Mouse (Mus musculus) midbrain, embryonic 11.5 days (tissue): ENCODE data around the gene Cdc42ep3. TPM values are rescaled to one million over a fixed set of nuclear protein-coding genes. Genes with fewer than 3 reads are reported as not detected.
A peak's percentile ranks its signal among the peaks of the same experiment; 100 is the strongest.

Experiments used
- ATAC-seq: fragments of 200-750 bp; cut with Nextera tagmentation; 2 replicates; pipeline ENCODE4 v1.8.0; 2017; ENCODE audit warnings: moderate TSS enrichment, moderate library complexity; ENCODE audit not compliant: low FRiP score
- DNase-seq: peaks from one replicate; pipeline ENCODE4 v3.0.0; 2015; ENCODE audit warnings: low spot score; ENCODE audit errors: missing footprints
- H3K27ac ChIP-seq: fragments of 300-500 bp; sonication (generic); 2 replicates; pipeline ENCODE4 v1.5.1; 2014; ENCODE audit warnings: low read depth, low read length
- H3K27me3 ChIP-seq: fragments of 300-500 bp; sonication (generic); 2 replicates; pipeline ENCODE4 v1.6.1; 2014; ENCODE audit warnings: mild to moderate bottlenecking, low read length, moderate library complexity, mixed read lengths; ENCODE audit not compliant: control insufficient read depth, insufficient read depth
- H3K36me3 ChIP-seq: fragments of 300-500 bp; sonication (generic); 2 replicates; pipeline ENCODE4 v1.6.1; 2014; ENCODE audit warnings: mild to moderate bottlenecking, low read length, moderate library complexity, mixed read lengths; ENCODE audit not compliant: control insufficient read depth, insufficient read depth
- H3K4me1 ChIP-seq: fragments of 300-500 bp; sonication (generic); 2 replicates; pipeline ENCODE4 v1.6.1; 2014; ENCODE audit warnings: low read length; ENCODE audit not compliant: control insufficient read depth, insufficient read depth
- H3K4me2 ChIP-seq: fragments of 300-500 bp; sonication (generic); 2 replicates; pipeline ENCODE4 v1.6.1; 2014; ENCODE audit warnings: mild to moderate bottlenecking, moderate library complexity
- H3K4me3 ChIP-seq: fragments of 300-500 bp; sonication (generic); 2 replicates; pipeline ENCODE4 v1.5.1; 2014; ENCODE audit warnings: low read depth, low read length
- H3K9ac ChIP-seq: fragments of 300-500 bp; sonication (generic); 2 replicates; pipeline ENCODE4 v1.6.1; 2014; ENCODE audit warnings: low read length
- H3K9me3 ChIP-seq: fragments of 300-500 bp; sonication (generic); 2 replicates; pipeline ENCODE4 v1.6.1; 2016; ENCODE audit warnings: low read length; ENCODE audit not compliant: control insufficient read depth
- WGBS: fragments of 180-500 bp; shearing (Covaris S2); extraction: QIAGEN DNeasy Blood & Tissue Kit; methylation state at CpG from one replicate; pipeline ENCODE4 v1.1.7; 2014; 5-methylcytosine and 5-hydroxymethylcytosine counted together
- polyA plus RNA-seq: library from polyadenylated mRNA; unstranded; fragments of >200 nt; fragmentation: Nextera tagmentation; extraction: Ambion mirVana; gene quantifications from 2 replicates; pipeline ENCODE4 v1.2.1, GENCODE M21; 2014

Cdc42ep3 gene
- polyA plus RNA-seq, 1 experiment from 2014 or later: 18.0 TPM

- H3K4me1 ChIP-seq: no peaks in the 10 kb centered on the region
- ATAC-seq (no peak), DNase-seq (no peak)
- H3K27ac ChIP-seq: no peak overlapping the region
- no peak overlapping the region for H3K9ac ChIP-seq
- H3K27me3 ChIP-seq: no peaks in the 10 kb centered on the region
- no peaks in the 10 kb centered on the region for H3K9me3 ChIP-seq
- no peaks in the 10 kb centered on the region for H3K36me3 ChIP-seq
- H3K4me3 ChIP-seq: no peak overlapping the region
- 91% methylated on average over 17 of the region's 17 CpGs for WGBS
- no peak overlapping the region for H3K4me2 ChIP-seq
Measured at GRCm38 (mm10) chr17:79303744-79304497, 51.0 kb downstream of the Cdc42ep3 start.

GRCm38 (mm10) chr17:79303238-79303637, 51.7 kb downstream of the Cdc42ep3 start:
- ATAC-seq (no peak), DNase-seq (no peak)
- Histone ChIP-seq H3K27ac (no peak overlapping the region), H3K36me3 (no peaks in the 10 kb centered on the region), H3K9me3 (no peaks in the 10 kb centered on the region), H3K4me1 (no peaks in the 10 kb centered on the region), H3K27me3 (no peaks in the 10 kb centered on the region), H3K4me2 (no peak overlapping the region), H3K4me3 (no peak overlapping the region), H3K9ac (no peak overlapping the region)
- 87% methylated on average over 3 of the region's 3 CpGs for WGBS

GRCm38 (mm10) chr17:79299925-79300324, 55.0 kb downstream of the Cdc42ep3 start:
- H3K9ac ChIP-seq: no peak overlapping the region
- no peak for DNase-seq
- H3K4me3 ChIP-seq: no peak overlapping the region
- no peak overlapping the region for H3K4me2 ChIP-seq
- ATAC-seq: no peak
- H3K27me3 ChIP-seq: no peaks in the 10 kb centered on the region
- no peaks in the 10 kb centered on the region for H3K4me1 ChIP-seq
- no peaks in the 10 kb centered on the region for H3K36me3 ChIP-seq
- no peak overlapping the region for H3K27ac ChIP-seq
- WGBS: 84% methylated on average over 1 of the region's 1 CpGs
- H3K9me3 ChIP-seq: no peaks in the 10 kb centered on the region

- Histone ChIP-seq H3K9me3 (no peaks in the 10 kb centered on the region), H3K4me3 (no peak overlapping the region), H3K27me3 (no peaks in the 10 kb centered on the region), H3K36me3 (no peaks in the 10 kb centered on the region), H3K4me1 (no peaks in the 10 kb centered on the region), H3K27ac (no peak overlapping the region), H3K4me2 (no peak overlapping the region), H3K9ac (no peak overlapping the region)
- no peak for ATAC-seq
- peak; percentile 14 for DNase-seq
Measured at GRCm38 (mm10) chr17:79298968-79299367, 55.9 kb downstream of the Cdc42ep3 start.

- Histone ChIP-seq H3K4me3 (no peak overlapping the region), H3K36me3 (no peaks in the 10 kb centered on the region), H3K4me2 (no peak overlapping the region), H3K27ac (no peak overlapping the region), H3K9me3 (no peaks in the 10 kb centered on the region), H3K27me3 (no peaks in the 10 kb centered on the region), H3K9ac (no peak overlapping the region), H3K4me1 (no peaks in the 10 kb centered on the region)
- no peak for ATAC-seq
- peak; percentile 67 for DNase-seq
- 81% methylated on average over 4 of the region's 4 CpGs for WGBS
Measured at GRCm38 (mm10) chr17:79295926-79296325, 59.0 kb downstream of the Cdc42ep3 start.

GRCm38 (mm10) chr17:79291672-79292071, 63.2 kb downstream of the Cdc42ep3 start:
- DNase-seq (peak; percentile 2), ATAC-seq (no peak)
- H3K4me1 ChIP-seq: no peaks in the 10 kb centered on the region
- H3K9me3 ChIP-seq: no peaks in the 10 kb centered on the region
- no peaks in the 10 kb centered on the region for H3K27me3 ChIP-seq
- no peak overlapping the region for H3K4me3 ChIP-seq
- no peak overlapping the region for H3K27ac ChIP-seq
- WGBS: 80% methylated on average over 5 of the region's 5 CpGs
- no peak overlapping the region for H3K9ac ChIP-seq
- no peaks in the 10 kb centered on the region for H3K36me3 ChIP-seq
- H3K4me2 ChIP-seq: no peak overlapping the region

- Histone ChIP-seq H3K4me2 (no peak overlapping the region), H3K9ac (no peak overlapping the region), H3K27ac (no peak overlapping the region), H3K4me3 (no peak overlapping the region), H3K36me3 (no peaks in the 10 kb centered on the region), H3K4me1 (no peaks in the 10 kb centered on the region), H3K9me3 (no peaks in the 10 kb centered on the region), H3K27me3 (no peaks in the 10 kb centered on the region)
- peak; percentile 17 for DNase-seq
- no peak for ATAC-seq
- WGBS: 83% methylated on average over 2 of the region's 2 CpGs
Measured at GRCm38 (mm10) chr17:79290697-79291096, 64.2 kb downstream of the Cdc42ep3 start.

- 90% methylated on average over 13 of the region's 13 CpGs for WGBS
- H3K9me3 ChIP-seq: no peaks in the 10 kb centered on the region
- no peak for DNase-seq
- no peaks in the 10 kb centered on the region for H3K27me3 ChIP-seq
- H3K4me1 ChIP-seq: 0 out of 2 replicates have a peak, but pooled peaks cover 2% of the 10 kb centered on the region
- H3K4me3 ChIP-seq: no peak overlapping the region
- no peak overlapping the region for H3K4me2 ChIP-seq
- H3K9ac ChIP-seq: no peak overlapping the region
- no peak for ATAC-seq
- no peaks in the 10 kb centered on the region for H3K36me3 ChIP-seq
- H3K27ac ChIP-seq: no peak overlapping the region
Measured at GRCm38 (mm10) chr17:79287302-79287701, 67.6 kb downstream of the Cdc42ep3 start.

GRCm38 (mm10) chr17:79285030-79285601, 69.8 kb downstream of the Cdc42ep3 start:
- ATAC-seq (peak; percentile 52), DNase-seq (peak; percentile 82)
- no peak overlapping the region for H3K4me3 ChIP-seq
- 37% methylated on average over 6 of the region's 6 CpGs for WGBS
- H3K4me2 ChIP-seq: no peak overlapping the region
- H3K9ac ChIP-seq: no peak overlapping the region
- H3K4me1 ChIP-seq: 0 out of 2 replicates have a peak, but pooled peaks cover 2% of the 10 kb centered on the region
- H3K36me3 ChIP-seq: no peaks in the 10 kb centered on the region
- H3K9me3 ChIP-seq: no peaks in the 10 kb centered on the region
- H3K27ac ChIP-seq: no peak overlapping the region
- H3K27me3 ChIP-seq: no peaks in the 10 kb centered on the region
